Mouse (Mus musculus): ENCODE measurements at regions not wholly inside any gene's neighbourhood (a gene's known extent, or its start where the extent isn't known, plus 50 kb on each side); places are given as distances from the start of the nearest gene placed in this dataset.

GRCm38 (mm10) chr4:152850147-152850546 lies 372.5 kb upstream of the Kcnab2 start:
- no peaks in the 10 kb centered on the region for H3K27me3 ChIP-seq
- no peak for ATAC-seq (ENCODE audit: low FRiP score)
- no peak overlapping the region for H3K9ac ChIP-seq
- H3K4me2 ChIP-seq, result no peak overlapping the region
- H3K4me1 ChIP-seq, result no peaks in the 10 kb centered on the region
- H3K4me3 ChIP-seq (replicated peaks), result no peak overlapping the region
- WGBS, result 86% methylated on average over 9 of the region's 9 CpGs
- H3K36me3 ChIP-seq (replicated peaks), result no peaks in the 10 kb centered on the region
- no peak overlapping the region for H3K27ac ChIP-seq
- no peaks in the 10 kb centered on the region for H3K9me3 ChIP-seq

- Histone ChIP-seq H3K9me3 (no peaks in the 10 kb centered on the region), H3K4me2 (no peak overlapping the region), H3K27ac (no peak overlapping the region), H3K4me3 (replicated peaks) (no peak overlapping the region), H3K4me1 (peaks cover 44% of the 10 kb centered on the region), H3K9ac (no peak overlapping the region), H3K36me3 (replicated peaks) (no peaks in the 10 kb centered on the region), H3K27me3 (peaks cover 63% of the 10 kb centered on the region)
- WGBS, result 61% methylated on average over 8 of the region's 8 CpGs
- ATAC-seq (ENCODE audit: low FRiP score), result no peak
Observed at GRCm38 (mm10) chr4:152836080-152836479, 358.4 kb upstream of the Kcnab2 start.

- peak overlapping the region; percentile 87 for H3K27ac ChIP-seq
- peaks cover 44% of the 10 kb centered on the region for H3K4me1 ChIP-seq
- WGBS, result 50% methylated on average over 11 of the region's 11 CpGs
- H3K4me2 ChIP-seq, result peak overlapping the region; percentile 38
- H3K36me3 ChIP-seq (replicated peaks), result no peaks in the 10 kb centered on the region
- no peak overlapping the region for H3K9ac ChIP-seq
- 0 out of 2 replicates have a peak, but pooled peaks cover 4% of the 10 kb centered on the region for H3K9me3 ChIP-seq
- no peak overlapping the region for H3K4me3 ChIP-seq (replicated peaks)
- H3K27me3 ChIP-seq, result peaks cover 74% of the 10 kb centered on the region
- ATAC-seq (ENCODE audit: low FRiP score), result 0 out of 2 replicates have a peak, but pooled peaks have one; percentile 21
Observed at GRCm38 (mm10) chr4:152834421-152835110, 356.9 kb upstream of the Kcnab2 start.

- peak; percentile 85 for ATAC-seq (ENCODE audit: low FRiP score)
- WGBS, result 9% methylated on average over 23 of the region's 23 CpGs
- Histone ChIP-seq H3K36me3 (replicated peaks) (no peaks in the 10 kb centered on the region), H3K9me3 (0 out of 2 replicates have a peak, but pooled peaks cover 8% of the 10 kb centered on the region), H3K4me1 (peaks cover 44% of the 10 kb centered on the region), H3K4me2 (peak overlapping the region; percentile 38), H3K27me3 (peaks cover 69% of the 10 kb centered on the region), H3K9ac (no peak overlapping the region), H3K4me3 (replicated peaks) (0 out of 2 replicates have a peak overlapping the region, but pooled peaks have one; percentile 3), H3K27ac (peak overlapping the region; percentile 87)
Observed at GRCm38 (mm10) chr4:152833411-152834310, 356.0 kb upstream of the Kcnab2 start.

GRCm38 (mm10) chr4:152832757-152833363 lies 355.2 kb upstream of the Kcnab2 start:
- H3K36me3 ChIP-seq (replicated peaks), result no peaks in the 10 kb centered on the region
- H3K9me3 ChIP-seq, result peaks cover 15% of the 10 kb centered on the region
- H3K27ac ChIP-seq, result peak overlapping the region; percentile 87
- WGBS, result 47% methylated on average over 10 of the region's 10 CpGs
- H3K9ac ChIP-seq, result no peak overlapping the region
- ATAC-seq (ENCODE audit: low FRiP score), result peak; percentile 24; the same call in 1 of the 2 replicates
- H3K27me3 ChIP-seq, result peaks cover 62% of the 10 kb centered on the region
- H3K4me2 ChIP-seq, result peak overlapping the region; percentile 38
- peaks cover 44% of the 10 kb centered on the region for H3K4me1 ChIP-seq
- H3K4me3 ChIP-seq (replicated peaks), result no peak overlapping the region

GRCm38 (mm10) chr4:152825185-152825584 lies 347.5 kb upstream of the Kcnab2 start:
- Histone ChIP-seq H3K4me2 (peak overlapping the region; percentile 25), H3K9me3 (peaks cover 18% of the 10 kb centered on the region), H3K36me3 (replicated peaks) (no peaks in the 10 kb centered on the region), H3K4me3 (replicated peaks) (no peak overlapping the region), H3K27ac (0 out of 2 replicates have a peak overlapping the region, but pooled peaks have one; percentile 5), H3K27me3 (peaks cover 27% of the 10 kb centered on the region), H3K9ac (no peak overlapping the region), H3K4me1 (peaks cover 13% of the 10 kb centered on the region)
- whole genome bisulfite sequencing, result 26% methylated on average over 11 of the region's 12 CpGs
- ATAC-seq (ENCODE audit: low FRiP score), result no peak

GRCm38 (mm10) chr4:152816139-152816757 lies 338.6 kb upstream of the Kcnab2 start:
- Histone ChIP-seq H3K27me3 (peaks cover 6% of the 10 kb centered on the region; the same call in 1 of the 2 replicates), H3K9me3 (no peaks in the 10 kb centered on the region), H3K4me1 (no peaks in the 10 kb centered on the region), H3K27ac (no peak overlapping the region), H3K4me3 (replicated peaks) (no peak overlapping the region), H3K4me2 (no peak overlapping the region), H3K36me3 (replicated peaks) (no peaks in the 10 kb centered on the region), H3K9ac (no peak overlapping the region)
- 82% methylated on average over 17 of the region's 17 CpGs for WGBS
- ATAC-seq (ENCODE audit: low FRiP score), result no peak

GRCm38 (mm10) chr4:152806611-152807010 lies 328.9 kb upstream of the Kcnab2 start:
- H3K4me2 ChIP-seq, result no peak overlapping the region

GRCm38 (mm10) chr4:152799392-152799791 lies 321.7 kb upstream of the Kcnab2 start:
- no peaks in the 10 kb centered on the region for H3K36me3 ChIP-seq (replicated peaks)
- no peak overlapping the region for H3K27ac ChIP-seq
- no peaks in the 10 kb centered on the region for H3K4me1 ChIP-seq
- no peak overlapping the region for H3K4me2 ChIP-seq
- 14% methylated on average over 10 of the region's 10 CpGs for WGBS
- no peaks in the 10 kb centered on the region for H3K9me3 ChIP-seq
- no peak overlapping the region for H3K4me3 ChIP-seq (replicated peaks)
- H3K9ac ChIP-seq, result no peak overlapping the region
- H3K27me3 ChIP-seq, result no peaks in the 10 kb centered on the region
- ATAC-seq (ENCODE audit: low FRiP score), result no peak

More at GRCm38 (mm10) chr4:152806611-152807010, 328.9 kb upstream of the Kcnab2 start:
- Histone ChIP-seq H3K27ac (no peak overlapping the region), H3K9ac (no peak overlapping the region), H3K36me3 (replicated peaks) (no peaks in the 10 kb centered on the region), H3K4me3 (replicated peaks) (no peak overlapping the region), H3K4me1 (no peaks in the 10 kb centered on the region), H3K27me3 (peaks cover 4% of the 10 kb centered on the region; the same call in 1 of the 2 replicates), H3K9me3 (no peaks in the 10 kb centered on the region)
- WGBS, result 93% methylated on average over 7 of the region's 7 CpGs
- ATAC-seq (ENCODE audit: low FRiP score), result no peak

- no peak overlapping the region for H3K27ac ChIP-seq
- WGBS, result 82% methylated on average over 7 of the region's 7 CpGs
- no peaks in the 10 kb centered on the region for H3K36me3 ChIP-seq (replicated peaks)
- H3K9ac ChIP-seq, result no peak overlapping the region
- no peak overlapping the region for H3K4me2 ChIP-seq
- no peak for ATAC-seq (ENCODE audit: low FRiP score)
- H3K9me3 ChIP-seq, result peaks cover 12% of the 10 kb centered on the region
- H3K4me3 ChIP-seq (replicated peaks), result no peak overlapping the region
- peaks cover 10% of the 10 kb centered on the region; the same call in 1 of the 2 replicates for H3K4me1 ChIP-seq
- no peaks in the 10 kb centered on the region for H3K27me3 ChIP-seq
Observed at GRCm38 (mm10) chr4:152788431-152788830, 310.8 kb upstream of the Kcnab2 start.

GRCm38 (mm10) chr4:152784972-152785371 lies 307.3 kb upstream of the Kcnab2 start:
- 56% methylated on average over 2 of the region's 2 CpGs for WGBS
- no peaks in the 10 kb centered on the region for H3K36me3 ChIP-seq (replicated peaks)
- ATAC-seq (ENCODE audit: low FRiP score), result no peak
- no peaks in the 10 kb centered on the region for H3K27me3 ChIP-seq
- H3K4me2 ChIP-seq, result no peak overlapping the region
- H3K9ac ChIP-seq, result no peak overlapping the region
- H3K4me1 ChIP-seq, result peaks cover 10% of the 10 kb centered on the region; the same call in 1 of the 2 replicates
- no peak overlapping the region for H3K4me3 ChIP-seq (replicated peaks)
- no peaks in the 10 kb centered on the region for H3K9me3 ChIP-seq
- H3K27ac ChIP-seq, result no peak overlapping the region
